Mouse (Mus musculus) megakaryocyte, embryonic 14.5 days (primary cell): ENCODE data around the gene Mta2. TPM values are rescaled to one million over a fixed set of nuclear protein-coding genes. Genes with fewer than 3 reads are reported as not detected.

Experiments used
- H3K27me3 ChIP-seq: replicated peaks from 2 replicates; pipeline ENCODE3; 2012; ENCODE audit warnings: inconsistent platforms
- H3K36me3 ChIP-seq: replicated peaks from 2 replicates; pipeline ENCODE3; 2012; ENCODE audit warnings: low read length, inconsistent platforms, mixed read lengths
- H3K4me1 ChIP-seq: 2 replicates; pipeline ENCODE4 v1.6.1; 2012; ENCODE audit warnings: inconsistent platforms
- H3K4me3 ChIP-seq: replicated peaks from 2 replicates; pipeline ENCODE3; 2012; ENCODE audit warnings: moderate library complexity, mild to moderate bottlenecking, inconsistent platforms
- H3K9me3 ChIP-seq: 2 replicates; pipeline ENCODE4 v1.6.1; 2012; ENCODE audit warnings: inconsistent platforms
- FLI1 ChIP-seq: IDR thresholded peaks from 2 replicates; pipeline ENCODE4 v1.6.1; 2012; ENCODE audit warnings: low read length, inconsistent platforms, mixed read lengths
- GATA1 ChIP-seq: IDR thresholded peaks from 3 replicates; pipeline ENCODE4 v1.6.1; 2012; ENCODE audit warnings: mixed read lengths, low read length, inconsistent platforms, borderline replicate concordance
- polyA plus RNA-seq: library from polyadenylated mRNA; stranded (reverse); fragments of >175 nt; gene quantifications from 2 replicates; pipeline ENCODE4 v1.2.3, GENCODE M21; 2012; ENCODE audit warnings: low replicate concordance; ENCODE audit not compliant: insufficient read depth

Gene Mta2
- polyA plus RNA-seq, 1 experiment = 27.3 TPM

DNA sequence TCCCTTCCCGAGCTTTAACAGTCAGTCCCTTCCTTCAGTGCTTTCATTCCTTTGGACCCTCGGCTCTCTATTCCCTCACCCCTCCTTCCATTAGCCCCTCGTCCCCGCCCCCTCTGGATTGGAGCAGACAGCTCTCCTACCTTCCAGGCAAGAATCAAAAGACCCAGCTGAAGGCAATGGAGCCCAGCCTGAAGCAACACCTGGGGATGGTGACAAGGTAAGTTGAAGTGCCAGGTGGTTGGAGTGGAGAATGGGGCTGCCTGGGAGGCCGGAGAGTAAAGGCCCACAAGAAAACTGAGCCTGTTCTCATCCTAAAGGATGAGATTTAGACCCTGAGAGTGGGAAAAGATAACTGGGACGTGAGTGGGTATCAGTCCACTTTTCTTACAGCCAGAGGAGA, 33.1 kb upstream of the Mta2 start:
- H3K4me1 ChIP-seq = no peaks in the 10 kb centered on the region
- TF ChIP-seq FLI1 = no peak
- no peak for TF ChIP-seq GATA1
- H3K27me3 ChIP-seq = no peaks in the 10 kb centered on the region
- peaks cover 98% of the 10 kb centered on the region for H3K36me3 ChIP-seq
- no peak overlapping the region for H3K4me3 ChIP-seq
- H3K9me3 ChIP-seq = no peaks in the 10 kb centered on the region

DNA sequence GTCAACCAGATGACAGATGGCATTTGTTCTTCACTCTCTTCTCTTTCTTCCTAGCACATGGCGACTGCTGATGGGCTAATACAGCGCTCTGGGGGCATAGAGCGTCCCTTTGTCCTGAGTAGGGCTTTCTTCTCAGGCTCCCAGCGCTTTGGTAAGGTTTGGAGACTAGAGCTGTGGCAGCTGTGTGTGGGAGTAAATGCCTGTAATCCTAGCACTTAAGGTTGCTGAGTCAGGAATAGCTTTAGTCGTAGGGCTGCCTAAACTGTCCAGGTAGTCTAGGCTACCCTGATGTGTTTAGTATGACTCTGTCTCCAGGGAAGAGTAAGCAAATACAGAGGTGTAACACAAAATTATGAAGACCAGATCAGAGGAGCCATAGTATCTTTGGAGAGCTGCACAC, 29.9 kb upstream of the Mta2 start:
- Histone ChIP-seq H3K27me3 (no peaks in the 10 kb centered on the region), H3K4me3 (no peak overlapping the region), H3K36me3 (peaks cover 100% of the 10 kb centered on the region), H3K9me3 (no peaks in the 10 kb centered on the region), H3K4me1 (no peaks in the 10 kb centered on the region)
- TF ChIP-seq GATA1 (no peak), FLI1 (no peak)

DNA sequence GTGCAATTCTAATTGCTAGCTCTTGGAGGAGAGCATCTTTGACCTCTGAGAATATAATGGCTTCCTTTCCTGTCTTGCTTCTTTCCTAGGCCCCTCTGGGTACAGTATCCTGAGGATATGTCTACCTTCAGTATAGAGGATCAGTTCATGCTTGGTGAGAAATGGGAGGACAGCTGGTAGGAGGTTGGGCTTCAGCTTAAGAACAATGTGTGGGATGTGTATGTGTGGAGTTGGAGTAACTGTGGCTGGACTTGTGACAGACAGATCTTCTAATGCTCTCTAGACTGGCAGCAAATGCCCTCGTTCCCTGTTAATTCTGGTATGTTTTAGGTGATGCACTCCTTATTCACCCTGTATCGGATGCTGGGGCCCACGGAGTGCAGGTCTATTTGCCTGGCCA, 27.5 kb upstream of the Mta2 start:
- no peak overlapping the region for H3K4me3 ChIP-seq
- peaks cover 83% of the 10 kb centered on the region for H3K36me3 ChIP-seq
- H3K9me3 ChIP-seq = no peaks in the 10 kb centered on the region
- TF ChIP-seq GATA1 (no peak), FLI1 (no peak)
- H3K27me3 ChIP-seq = no peaks in the 10 kb centered on the region
- H3K4me1 ChIP-seq = peaks cover 3% of the 10 kb centered on the region; the same call in 1 of the 2 replicates

DNA sequence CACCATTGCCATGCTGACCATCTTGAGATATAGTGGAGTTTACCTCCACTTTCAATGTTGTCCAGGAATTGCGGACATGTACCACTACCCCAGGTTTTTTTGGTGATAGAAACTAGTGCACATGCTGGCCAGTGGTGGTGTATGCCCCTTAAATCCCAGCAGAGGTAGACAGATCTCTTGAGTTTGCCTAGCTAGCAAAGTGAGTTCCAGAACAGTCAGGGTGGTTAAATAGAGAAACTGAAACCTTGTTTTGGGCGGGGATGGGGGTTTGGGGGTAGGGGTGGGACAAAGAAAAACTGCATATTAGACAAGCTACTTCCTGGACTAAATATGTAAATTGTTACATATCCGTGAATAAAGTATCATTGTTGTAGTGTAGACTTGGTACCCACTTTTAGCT, 22.7 kb upstream of the Mta2 start:
- H3K36me3 ChIP-seq = peaks cover 49% of the 10 kb centered on the region
- H3K27me3 ChIP-seq = no peaks in the 10 kb centered on the region
- H3K9me3 ChIP-seq = no peaks in the 10 kb centered on the region
- peak overlapping the region; percentile 7 for H3K4me3 ChIP-seq
- H3K4me1 ChIP-seq = peaks cover 38% of the 10 kb centered on the region
- TF ChIP-seq FLI1 (no peak), GATA1 (no peak)

DNA sequence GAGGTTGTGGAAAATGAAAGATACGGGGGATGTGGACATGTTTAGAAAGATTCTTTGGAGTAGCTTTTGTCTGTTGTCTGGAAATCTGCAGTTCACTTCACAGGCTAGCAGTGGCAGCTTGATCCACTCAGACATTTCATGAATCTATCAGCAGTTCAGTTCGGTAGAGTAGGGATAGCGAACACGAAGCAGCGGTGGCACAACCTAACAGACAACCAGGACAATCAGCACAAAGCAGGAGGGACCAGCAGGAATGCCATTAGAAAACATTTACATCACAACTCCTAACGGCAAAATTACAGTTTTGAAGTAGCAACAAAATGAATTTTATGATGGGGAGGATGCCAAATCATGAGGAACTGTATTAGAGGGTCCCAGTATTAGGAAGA, 22.0 kb upstream of the Mta2 start:
- TF ChIP-seq FLI1 (no peak), GATA1 (no peak)
- Histone ChIP-seq H3K36me3 (peaks cover 46% of the 10 kb centered on the region), H3K4me1 (peaks cover 38% of the 10 kb centered on the region), H3K27me3 (no peaks in the 10 kb centered on the region), H3K4me3 (peak overlapping the region; percentile 97), H3K9me3 (no peaks in the 10 kb centered on the region)

DNA sequence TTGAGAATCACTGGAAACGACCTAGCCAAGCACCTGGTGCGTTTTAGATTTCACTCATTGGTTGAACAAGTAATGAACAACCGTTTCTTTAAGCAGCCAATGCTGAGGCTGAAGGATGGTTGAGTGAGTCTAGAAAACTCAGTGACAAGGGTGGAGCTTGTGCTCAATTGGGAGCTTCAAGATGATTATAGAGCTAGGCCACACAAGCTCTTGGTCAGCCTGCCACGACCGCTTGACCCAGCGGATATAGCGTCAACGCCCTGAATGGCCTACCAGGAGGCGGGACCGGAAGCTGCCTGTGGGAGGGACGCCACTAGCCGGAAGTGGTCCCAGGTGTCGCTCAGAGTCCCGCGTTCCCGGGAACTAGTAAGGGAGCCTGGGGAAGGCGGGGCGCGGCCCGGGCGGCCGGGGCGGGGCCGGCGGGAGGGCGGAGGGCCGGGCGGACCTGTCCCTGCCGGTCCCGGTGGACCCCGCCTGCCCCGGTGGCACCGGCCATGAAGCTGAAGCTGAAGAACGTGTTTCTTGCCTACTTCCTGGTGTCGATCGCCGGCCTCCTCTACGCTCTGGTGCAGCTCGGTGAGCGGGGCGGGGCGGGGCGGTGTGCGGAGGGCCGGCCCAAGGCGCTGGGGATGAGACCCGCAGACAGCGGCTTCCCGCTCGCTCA, 21.5 kb upstream of the Mta2 start, which contains the start of gene B3gat3:
TSS of gene B3gat3 (plus strand) at position 302 of the 664 bp plus-strand sequence.
- Histone ChIP-seq H3K36me3 (peaks cover 43% of the 10 kb centered on the region), H3K9me3 (no peaks in the 10 kb centered on the region), H3K27me3 (no peaks in the 10 kb centered on the region), H3K4me1 (peaks cover 38% of the 10 kb centered on the region), H3K4me3 (peak within 1 kb of the TSS; percentile 97)
- TF ChIP-seq GATA1 (no peak), FLI1 (peak; percentile 91)

DNA sequence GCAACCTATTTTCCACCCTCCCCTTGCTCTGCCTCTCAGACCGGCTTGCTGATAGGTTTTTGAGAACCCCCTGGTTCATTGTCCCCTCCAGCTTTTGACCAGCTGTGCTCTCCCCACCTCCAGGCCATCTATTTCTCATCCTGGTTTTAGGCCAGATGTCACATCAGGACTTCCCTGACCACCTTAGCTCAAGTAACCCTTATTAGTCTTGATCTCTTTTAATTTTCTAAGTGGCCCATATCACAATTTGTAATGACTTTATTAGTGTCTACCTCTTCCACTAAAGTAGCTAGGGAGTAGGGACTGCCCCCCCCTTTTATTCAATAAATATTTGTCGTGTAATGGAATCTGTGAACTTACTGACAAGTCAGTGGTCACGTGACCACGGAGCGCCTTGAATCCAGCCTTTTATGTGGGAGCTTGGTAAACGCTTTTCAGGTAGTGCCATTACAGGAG, 20.8 kb upstream of the Mta2 start:
- Histone ChIP-seq H3K4me3 (peak overlapping the region; percentile 97), H3K9me3 (no peaks in the 10 kb centered on the region), H3K27me3 (no peaks in the 10 kb centered on the region), H3K36me3 (peaks cover 43% of the 10 kb centered on the region), H3K4me1 (peaks cover 42% of the 10 kb centered on the region)
- TF ChIP-seq FLI1 (no peak), GATA1 (no peak)

DNA sequence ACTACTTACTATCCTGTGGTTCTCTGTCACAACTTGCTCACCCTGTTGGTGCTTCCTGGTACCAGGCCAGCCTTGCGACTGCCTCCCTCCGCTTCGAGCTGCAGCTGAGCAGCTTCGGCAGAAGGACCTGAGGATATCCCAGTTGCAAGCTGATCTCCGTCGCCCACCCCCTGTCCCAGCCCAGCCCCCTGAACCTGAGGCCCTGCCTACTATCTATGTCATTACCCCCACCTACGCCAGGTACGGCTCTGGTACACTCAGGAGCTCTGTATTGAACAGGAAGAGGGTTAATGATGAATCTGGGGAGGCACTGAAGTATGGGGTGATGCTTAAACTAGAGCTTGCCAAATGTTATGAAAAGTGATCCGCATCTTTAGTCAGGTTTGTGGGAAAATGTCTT, 19.9 kb upstream of the Mta2 start:
- H3K27me3 ChIP-seq = no peaks in the 10 kb centered on the region
- H3K4me1 ChIP-seq = peaks cover 48% of the 10 kb centered on the region
- peaks cover 43% of the 10 kb centered on the region for H3K36me3 ChIP-seq
- H3K4me3 ChIP-seq = peak overlapping the region; percentile 79
- H3K9me3 ChIP-seq = no peaks in the 10 kb centered on the region
- no peak for TF ChIP-seq GATA1
- TF ChIP-seq FLI1 = no peak

DNA sequence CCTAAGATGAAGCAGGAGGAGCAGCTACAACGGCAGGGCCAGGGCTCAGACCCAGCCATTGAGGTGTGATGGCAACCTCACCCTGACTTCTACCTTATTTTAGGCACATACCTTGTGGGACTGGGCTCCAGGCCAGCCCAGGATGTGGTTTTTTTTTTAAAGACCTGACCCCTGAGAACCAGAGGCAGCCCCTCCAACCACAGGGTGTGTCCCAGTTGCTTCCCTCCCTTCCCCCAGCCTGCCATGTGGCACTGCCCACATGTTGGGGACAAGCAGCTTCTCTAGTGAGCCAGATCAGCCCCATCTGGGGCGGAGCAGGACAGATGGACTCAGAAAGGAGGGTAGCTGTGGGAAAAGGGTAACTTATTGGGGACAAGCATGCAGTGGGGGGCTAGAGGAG, 14.9 kb upstream of the Mta2 start:
- peaks cover 63% of the 10 kb centered on the region for H3K4me1 ChIP-seq
- no peaks in the 10 kb centered on the region for H3K27me3 ChIP-seq

DNA sequence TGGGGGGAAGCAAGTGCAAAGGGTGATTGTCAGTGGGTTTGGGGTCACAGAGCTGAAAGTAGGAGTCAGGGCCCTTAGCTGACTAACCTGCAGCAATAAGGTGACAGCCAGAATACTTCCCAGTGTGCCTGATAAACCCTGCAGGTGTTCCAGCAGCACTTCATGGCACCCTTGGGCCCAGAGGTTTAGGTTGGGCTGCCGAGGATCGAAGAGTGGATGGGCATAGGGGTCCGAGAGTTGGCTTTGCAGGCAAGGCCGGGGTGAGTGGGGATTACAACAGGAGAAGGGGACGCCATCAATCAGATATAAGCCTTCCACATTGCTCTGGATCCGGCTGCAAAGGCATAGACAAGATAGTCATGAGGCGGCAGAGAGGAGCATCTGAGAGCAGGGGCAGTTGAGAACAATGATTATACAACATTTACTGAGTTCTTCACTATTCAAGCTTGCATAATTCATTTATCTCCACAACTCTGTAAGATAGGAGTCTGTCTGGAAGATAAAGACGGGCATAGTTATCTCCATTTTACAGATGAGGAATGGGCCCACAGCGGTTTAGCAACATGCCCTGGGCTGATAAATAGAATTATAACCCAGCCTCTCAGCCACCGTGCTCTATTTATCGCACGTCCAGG, 13.7 kb upstream of the Mta2 start:
- Histone ChIP-seq H3K36me3 (peaks cover 69% of the 10 kb centered on the region), H3K27me3 (no peaks in the 10 kb centered on the region), H3K4me3 (no peak overlapping the region), H3K4me1 (peaks cover 55% of the 10 kb centered on the region), H3K9me3 (no peaks in the 10 kb centered on the region)
- TF ChIP-seq FLI1 = no peak
- no peak for TF ChIP-seq GATA1

More for the DNA sequence above, 14.9 kb upstream of the Mta2 start:
- TF ChIP-seq FLI1 (no peak), GATA1 (no peak)
- Histone ChIP-seq H3K36me3 (peaks cover 68% of the 10 kb centered on the region), H3K9me3 (no peaks in the 10 kb centered on the region), H3K4me3 (no peak overlapping the region)
